Comparison of ENCODE assay signal across 12 mouse cellular contexts in the genomic region with DNA sequence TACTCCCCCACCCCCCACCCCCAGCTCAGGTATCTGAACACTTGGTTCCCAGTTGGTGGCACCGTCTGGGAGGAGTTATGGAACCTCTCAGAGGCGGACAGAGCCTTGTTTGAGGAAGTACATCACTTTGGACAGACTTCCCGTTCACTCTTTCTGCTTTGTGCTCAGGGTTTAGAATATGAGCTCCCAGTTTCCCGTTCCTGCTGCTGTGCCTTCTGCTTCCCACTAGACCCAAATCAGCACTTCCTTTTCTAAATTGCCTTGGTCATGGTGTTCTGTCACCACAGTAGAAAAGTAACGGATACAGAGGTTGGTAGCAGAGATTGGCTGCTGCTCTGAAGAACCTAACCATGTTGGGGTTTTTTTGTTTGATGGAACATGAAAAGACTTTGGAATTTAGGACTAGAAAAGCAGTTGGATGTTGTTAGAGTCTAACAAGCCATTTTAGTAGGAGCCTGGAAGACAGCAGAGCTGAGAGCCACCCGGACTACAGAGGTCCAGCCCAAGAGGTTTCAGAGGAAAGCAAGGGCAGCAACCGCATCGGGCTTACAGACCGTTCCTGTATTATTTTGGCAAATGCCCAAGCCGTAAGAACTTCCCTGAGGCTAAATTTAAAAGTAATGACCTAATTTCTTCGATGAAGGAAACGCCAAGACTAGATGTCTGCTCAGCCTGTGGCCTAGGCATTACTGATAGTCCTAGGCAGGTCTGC.
DNase-seq lines count a peak whose midpoint lies in the region; TF ChIP-seq lines count a peak whose summit lies in the region.
"Had no signal": no experiment of that assay in that cellular context is flagged by ENCODE, and none has a peak within 500 bp of the region (broad histone marks: within the 10 kb centered on the region; RNA-seq: fewer than 3 reads in every experiment).

No protein-coding gene starts in this region.

- DNase-seq in gastrocnemius, adult 2 months, result no peak
- no peak for DNase-seq in gastrocnemius, postnatal 10 days
- peak; percentile 50 for DNase-seq in layer of hippocampus, adult 9-11 months
- DNase-seq in layer of hippocampus, adult 11-12 months (ENCODE audit: low spot score), result no peak
- DNase-seq in CH12.LX (ENCODE audit: extremely low read depth), result no peak
- DNase-seq in limb, embryonic 10.5 days (ENCODE audit: low spot score), result no peak
- DNase-seq in thymus, postnatal 0 days (ENCODE audit: low spot score), result no peak
- DNase-seq in cerebellum, postnatal 14 days, result no peak
- DNase-seq: adrenal gland, postnatal 14 days; B cell, adult 2 months; cerebellum, postnatal 36 days had no signal

- no peak for TF ChIP-seq CTCF in gastrocnemius, adult 2 months (IDR thresholded peaks at IDR 0.05)
- TF ChIP-seq CTCF in CH12.LX (conservative IDR thresholded peaks at IDR 0.05 in 1 of 2, IDR thresholded peaks at IDR 0.05 in 1 of 2; ENCODE audit: low read depth in 2 of 2, low read length in 2 of 2), result no peak

- H3K4me1 ChIP-seq in CH12.LX (ENCODE audit: control insufficient read depth in 1 of 2, insufficient read depth in 2 of 2), result peaks cover 11% of the 10 kb centered on the region in 2 experiments
- H3K4me1 ChIP-seq in limb, embryonic 10.5 days, result peaks cover 39% of the 10 kb centered on the region

- no peak for TF ChIP-seq RAD21 in CH12.LX (IDR thresholded peaks at IDR 0.05; ENCODE audit: low read depth, low read length)

- H3K27ac ChIP-seq in gastrocnemius, adult 2 months, result peak overlapping the region; percentile 72
- H3K27ac ChIP-seq in CH12.LX (ENCODE audit: insufficient read depth, low read depth), result no peak overlapping the region
- H3K27ac ChIP-seq in limb, embryonic 10.5 days, result peak overlapping the region; percentile 26
- H3K27ac ChIP-seq: forebrain, embryonic 13.5 days had no signal

- H3K27me3 ChIP-seq in CH12.LX (replicated peaks), result peaks cover 8% of the 10 kb centered on the region
- no peaks in the 10 kb centered on the region for H3K27me3 ChIP-seq in limb, embryonic 10.5 days (ENCODE audit: low read depth, poor library complexity, severe bottlenecking)
- H3K27me3 ChIP-seq: forebrain, embryonic 13.5 days had no signal

- dilution Hi-C loops in CH12.LX (cut with MboI; ENCODE audit: extremely low pct_ligation_motif_present, extremely low pct_unique_long_range_greater_than_20kb, low sequenced_read_pairs), result no loop called here

- no peak overlapping the region for H3K9ac ChIP-seq in CH12.LX (ENCODE audit: insufficient read depth, low read depth)
- H3K9ac ChIP-seq: forebrain, embryonic 13.5 days had no signal

- no peaks in the 10 kb centered on the region for H3K36me3 ChIP-seq in CH12.LX (replicated peaks in 1 of 2; ENCODE audit: control insufficient read depth in 1 of 2, insufficient read depth in 1 of 2, low read length in 1 of 2)
- no peaks in the 10 kb centered on the region for H3K36me3 ChIP-seq in limb, embryonic 10.5 days

- peak overlapping the region; percentile 37 for H3K4me2 ChIP-seq in CH12.LX (ENCODE audit: insufficient read depth, low read depth, poor library complexity, severe bottlenecking)
- H3K4me2 ChIP-seq: forebrain, embryonic 13.5 days had no signal

- in situ Hi-C loops in CH12.LX (cut with MboI; ENCODE audit: low pct_ligation_motif_present, low pct_unique_long_range_greater_than_20kb, low sequenced_read_pairs), result no loop called here

- H3K4me3 ChIP-seq in gastrocnemius, adult 2 months, result peak overlapping the region; percentile 25; the same call in 1 of the 2 replicates
- H3K4me3 ChIP-seq in CH12.LX (replicated peaks in 1 of 3; ENCODE audit: low read depth in 2 of 3, low read length in 2 of 3, poor library complexity in 1 of 3), result no peak overlapping the region
- H3K4me3 ChIP-seq in limb, embryonic 10.5 days, result no peak overlapping the region
- H3K4me3 ChIP-seq: forebrain, embryonic 13.5 days had no signal

- no peaks in the 10 kb centered on the region for H3K79me2 ChIP-seq in CH12.LX (replicated peaks; ENCODE audit: control insufficient read depth, extremely low read depth, insufficient read depth, poor library complexity, severe bottlenecking)

- TF ChIP-seq EP300 in CH12.LX (IDR thresholded peaks at IDR 0.05; ENCODE audit: low read length), result no peak

- intact Hi-C loops in gastrocnemius, adult 2 months (cut with DNase I), result no loop called here

- TF ChIP-seq POLR2A in CH12.LX (IDR thresholded peaks at IDR 0.05; ENCODE audit: low read depth, low read length), result no peak

- 80% methylated on average over 12 of the region's 12 CpGs for WGBS in limb, embryonic 10.5 days

- no peaks in the 10 kb centered on the region for H3K9me3 ChIP-seq in CH12.LX (replicated peaks; ENCODE audit: low read length)
- H3K9me3 ChIP-seq in limb, embryonic 10.5 days (replicated peaks), result no peaks in the 10 kb centered on the region
- H3K9me3 ChIP-seq: forebrain, embryonic 13.5 days had no signal

TF ChIP-seq in CH12.LX, 34 proteins besides CTCF, POLR2A, EP300 and RAD21:
- TF ChIP-seq TCF12 (IDR thresholded peaks at IDR 0.05; ENCODE audit: low read depth, low read length) (no peak), ZC3H11A (IDR thresholded peaks at IDR 0.05; ENCODE audit: low read depth, low read length) (no peak), USF2 (conservative IDR thresholded peaks at IDR 0.05; ENCODE audit: low read depth, low read length) (no peak), SIN3A (IDR thresholded peaks at IDR 0.05; ENCODE audit: low read length) (no peak), NELFE (IDR thresholded peaks at IDR 0.05; ENCODE audit: low read depth, low read length) (no peak), MEF2A (IDR thresholded peaks at IDR 0.05; ENCODE audit: borderline replicate concordance, low read depth, low read length) (no peak), MAX (IDR thresholded peaks at IDR 0.05; ENCODE audit: low read length) (no peak), JUND (conservative IDR thresholded peaks at IDR 0.05; ENCODE audit: low read depth, low read length) (no peak), HCFC1 (IDR thresholded peaks at IDR 0.05; ENCODE audit: low read depth, low read length) (no peak), IRF4 (IDR thresholded peaks at IDR 0.05; ENCODE audit: low read depth, low read length) (no peak)
